Mouse (Mus musculus) right cerebral cortex, postnatal 25 days (tissue): ENCODE measurements at regions not wholly inside any gene's neighbourhood (a gene's known extent, or its start where the extent isn't known, plus 50 kb on each side); places are given as distances from the start of the nearest gene placed in this dataset.
A peak's percentile ranks its signal among the peaks of the same experiment; 100 is the strongest.

Source experiments
- DNase-seq: peaks from one replicate; pipeline ENCODE4 v3.0.0; 2022

GRCm38 (mm10) chr5:133505661-133506060 lies 593.9 kb upstream of the Castor2 start:
- no peak for DNase-seq

- DNase-seq: peak; percentile 64
Measured at GRCm38 (mm10) chr5:133487806-133488290, 611.7 kb upstream of the Castor2 start.

GRCm38 (mm10) chr5:133482291-133483086 lies 617.0 kb upstream of the Castor2 start:
- DNase-seq: peak; percentile 18

- DNase-seq: no peak
Measured at GRCm38 (mm10) chr5:133479205-133479604, 620.3 kb upstream of the Castor2 start.

GRCm38 (mm10) chr5:133453349-133454049 lies 646.0 kb upstream of the Castor2 start:
- peak; percentile 48 for DNase-seq

- no peak for DNase-seq
Measured at GRCm38 (mm10) chr5:133449926-133450325, 649.6 kb upstream of the Castor2 start.

- DNase-seq: no peak
Measured at GRCm38 (mm10) chr5:133400826-133401225, 698.7 kb upstream of the Castor2 start.

GRCm38 (mm10) chr5:133389896-133390295 lies 709.6 kb upstream of the Castor2 start:
- DNase-seq: no peak

GRCm38 (mm10) chr5:133389023-133389840 lies 710.3 kb upstream of the Castor2 start:
- no peak for DNase-seq

GRCm38 (mm10) chr5:133385374-133386349 lies 713.8 kb upstream of the Castor2 start:
- DNase-seq: no peak

- DNase-seq: peak; percentile 47
Measured at GRCm38 (mm10) chr5:133365771-133366170, 733.7 kb upstream of the Castor2 start.

- no peak for DNase-seq
Measured at GRCm38 (mm10) chr5:133347516-133347915, 752.0 kb upstream of the Castor2 start.

GRCm38 (mm10) chr5:133341973-133342372 lies 757.5 kb upstream of the Castor2 start:
- DNase-seq: no peak

GRCm38 (mm10) chr5:133320626-133321025 lies 777.5 kb upstream of the Auts2 start:
- DNase-seq: no peak

GRCm38 (mm10) chr5:133320206-133320605 lies 777.1 kb upstream of the Auts2 start:
- DNase-seq: no peak

GRCm38 (mm10) chr5:133314031-133314430 lies 770.9 kb upstream of the Auts2 start:
- DNase-seq: no peak

GRCm38 (mm10) chr5:133310979-133311890 lies 768.1 kb upstream of the Auts2 start:
- peak; percentile 19 for DNase-seq

GRCm38 (mm10) chr5:133267887-133268286 lies 724.7 kb upstream of the Auts2 start:
- DNase-seq: no peak

GRCm38 (mm10) chr5:133267356-133267755 lies 724.2 kb upstream of the Auts2 start:
- DNase-seq: peak; percentile 13

- no peak for DNase-seq
Measured at GRCm38 (mm10) chr5:133264976-133265375, 721.8 kb upstream of the Auts2 start.

- no peak for DNase-seq
Measured at GRCm38 (mm10) chr5:133218801-133219200, 675.7 kb upstream of the Auts2 start.
